Mouse (Mus musculus): ENCODE results near the gene Tspan32.

Tspan32 gene

GRCm38 (mm10) chr7:143004727-143005343 is at the start of gene Tspan32:
Tspan32 (plus strand) TSS chr7:143005046.
- no peak for DNase-seq (ENCODE audit: low spot score in 2 of 2)

- no peak for DNase-seq (ENCODE audit: low spot score in 2 of 2)
Measured at GRCm38 (mm10) chr7:142956018-142956417, 48.8 kb upstream of the Tspan32 start.

DNA sequence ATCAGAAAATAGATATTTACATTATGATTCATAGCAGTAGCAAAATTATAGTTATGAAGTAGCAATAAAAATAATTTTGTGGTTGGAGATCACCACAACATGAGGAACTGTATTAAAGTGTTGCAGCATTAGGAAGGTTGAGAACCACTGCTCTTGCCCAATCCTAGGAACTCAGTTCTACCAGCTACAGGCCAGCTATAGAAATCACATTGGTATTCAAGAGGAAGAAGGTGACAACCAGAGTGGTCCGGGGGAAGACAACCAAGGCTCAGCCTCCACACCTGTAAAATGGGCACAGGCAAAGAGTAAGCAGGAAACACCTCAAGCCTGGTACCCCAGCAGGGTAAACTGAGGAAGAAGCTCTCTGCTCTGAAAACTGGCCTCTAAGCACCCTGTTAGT is 46.0 kb upstream of the Tspan32 start:
- DNase-seq (ENCODE audit: low spot score in 2 of 2), result no peak

- no peak for DNase-seq (ENCODE audit: low spot score in 2 of 2)
Measured at GRCm38 (mm10) chr7:142959752-142960151, 45.1 kb upstream of the Tspan32 start.

DNA sequence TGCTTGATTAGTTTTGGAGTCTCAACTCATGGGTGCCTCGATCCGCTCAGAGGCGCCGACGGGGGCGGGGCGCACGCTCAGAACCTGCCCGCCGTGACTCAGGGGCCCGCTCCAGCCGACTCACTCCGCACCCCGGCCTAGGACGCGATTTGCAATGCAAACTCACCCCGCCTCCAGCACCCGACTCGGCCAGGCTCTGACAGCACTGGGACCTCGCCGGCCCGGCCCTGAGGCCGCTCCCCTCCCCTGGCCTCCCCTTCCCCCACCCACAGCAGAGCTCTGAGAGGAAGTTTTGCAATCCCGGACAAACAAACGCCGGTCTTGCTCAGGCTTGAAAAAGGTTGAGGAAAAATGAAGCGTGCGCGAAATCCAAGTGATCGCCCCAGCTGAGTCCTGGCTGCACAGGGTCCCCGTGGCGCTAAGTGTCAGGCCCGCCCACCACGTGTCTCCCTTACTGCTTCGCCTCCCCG is 37.4 kb upstream of the Tspan32 start:
- DNase-seq (ENCODE audit: low spot score in 2 of 2), result no peak

GRCm38 (mm10) chr7:142967884-142968808 is 36.7 kb upstream of the Tspan32 start:
- DNase-seq (ENCODE audit: low spot score in 2 of 2), result peak in 1 of 2 experiments; percentile 62

GRCm38 (mm10) chr7:142968809-142969511 is 35.9 kb upstream of the Tspan32 start, which contains the start of gene Ascl2:
Ascl2 (minus strand) TSS chr7:142969264.
- DNase-seq (ENCODE audit: low spot score in 2 of 2), result no peak

- DNase-seq (ENCODE audit: low spot score in 2 of 2), result no peak
Measured at GRCm38 (mm10) chr7:142981908-142982307, 22.9 kb upstream of the Tspan32 start.

DNA sequence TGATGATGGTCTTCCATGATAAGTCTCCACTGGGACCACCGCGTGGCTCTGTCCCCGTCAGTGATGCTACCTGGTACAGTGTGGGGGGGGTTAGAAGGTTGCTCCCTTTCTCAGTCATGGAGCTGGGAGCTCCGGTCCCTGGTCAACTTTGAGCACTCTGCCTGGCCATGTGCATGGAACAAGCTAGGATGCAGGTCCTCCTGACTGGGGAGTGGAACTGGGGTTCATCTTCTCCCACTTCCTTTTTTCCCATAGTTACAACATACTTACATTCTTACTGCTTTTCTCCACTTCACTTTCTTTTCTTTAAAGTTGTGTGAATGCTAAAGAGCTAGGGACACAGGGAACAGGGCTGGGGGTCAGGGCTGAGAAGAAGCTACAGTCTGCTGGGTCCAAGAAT is 19.7 kb upstream of the Tspan32 start:
- DNase-seq (ENCODE audit: low spot score in 2 of 2), result no peak

DNA sequence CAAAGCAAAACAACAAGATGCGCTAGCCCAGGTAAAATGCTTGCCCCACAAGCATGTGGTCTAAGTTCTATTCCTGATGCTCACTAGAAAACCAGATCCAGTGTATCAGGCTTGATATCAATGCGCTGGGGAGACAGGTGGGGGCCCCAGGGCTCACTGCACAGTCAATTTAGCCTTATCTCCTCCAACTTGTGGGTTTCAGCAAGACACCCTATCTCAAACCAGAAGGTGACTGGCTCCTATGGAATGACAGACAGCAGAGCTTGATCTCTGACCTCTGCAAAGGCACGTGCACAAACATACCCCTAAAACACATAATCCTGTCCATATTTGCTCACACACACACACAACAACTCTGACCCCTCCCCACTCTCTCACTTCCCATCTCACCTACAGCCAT is 17.1 kb upstream of the Tspan32 start:
- DNase-seq (ENCODE audit: low spot score in 2 of 2), result no peak

DNA sequence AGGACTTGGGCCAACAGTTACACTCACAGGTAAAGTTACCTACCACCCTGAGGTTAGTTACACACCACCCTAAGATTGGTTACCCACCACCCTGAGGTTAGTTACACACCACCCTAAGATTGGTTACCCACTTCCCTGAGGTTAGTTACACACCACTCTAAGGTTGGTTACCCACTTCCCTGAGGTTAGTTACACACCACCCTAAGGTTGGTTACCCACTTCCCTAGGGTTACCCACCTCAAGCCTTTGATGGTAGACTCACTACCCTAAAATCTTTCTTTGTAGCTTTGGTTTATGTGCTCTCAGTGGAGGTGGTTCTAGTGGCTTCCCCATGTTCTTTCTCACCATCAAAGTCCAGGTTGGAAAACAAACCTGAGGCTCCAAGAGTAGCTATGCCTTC is 9.8 kb upstream of the Tspan32 start:
- DNase-seq (ENCODE audit: low spot score in 2 of 2), result no peak

GRCm38 (mm10) chr7:142995630-142996338 is 9.1 kb upstream of the Tspan32 start:
- DNase-seq (ENCODE audit: low spot score in 2 of 2), result no peak

DNA sequence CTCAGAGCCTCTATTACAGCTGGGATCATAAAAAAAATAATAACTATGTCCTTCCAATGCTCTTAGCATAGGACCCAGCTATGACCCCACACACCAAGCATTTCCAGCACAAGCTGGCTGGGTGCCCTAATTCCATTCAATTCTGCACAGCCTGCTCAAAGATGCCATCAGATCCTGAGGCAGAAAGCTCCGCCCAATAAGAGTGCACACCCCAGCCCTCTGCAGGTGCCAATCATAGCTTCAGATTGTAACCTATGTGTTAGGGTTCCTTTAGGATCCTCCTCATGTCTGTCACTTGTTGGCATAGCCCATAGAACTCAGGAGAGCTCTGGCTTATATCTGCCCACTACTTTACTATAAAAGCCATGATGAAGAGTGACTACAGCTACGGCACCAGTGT is 7.8 kb upstream of the Tspan32 start:
- DNase-seq (ENCODE audit: low spot score in 2 of 2), result no peak

DNA sequence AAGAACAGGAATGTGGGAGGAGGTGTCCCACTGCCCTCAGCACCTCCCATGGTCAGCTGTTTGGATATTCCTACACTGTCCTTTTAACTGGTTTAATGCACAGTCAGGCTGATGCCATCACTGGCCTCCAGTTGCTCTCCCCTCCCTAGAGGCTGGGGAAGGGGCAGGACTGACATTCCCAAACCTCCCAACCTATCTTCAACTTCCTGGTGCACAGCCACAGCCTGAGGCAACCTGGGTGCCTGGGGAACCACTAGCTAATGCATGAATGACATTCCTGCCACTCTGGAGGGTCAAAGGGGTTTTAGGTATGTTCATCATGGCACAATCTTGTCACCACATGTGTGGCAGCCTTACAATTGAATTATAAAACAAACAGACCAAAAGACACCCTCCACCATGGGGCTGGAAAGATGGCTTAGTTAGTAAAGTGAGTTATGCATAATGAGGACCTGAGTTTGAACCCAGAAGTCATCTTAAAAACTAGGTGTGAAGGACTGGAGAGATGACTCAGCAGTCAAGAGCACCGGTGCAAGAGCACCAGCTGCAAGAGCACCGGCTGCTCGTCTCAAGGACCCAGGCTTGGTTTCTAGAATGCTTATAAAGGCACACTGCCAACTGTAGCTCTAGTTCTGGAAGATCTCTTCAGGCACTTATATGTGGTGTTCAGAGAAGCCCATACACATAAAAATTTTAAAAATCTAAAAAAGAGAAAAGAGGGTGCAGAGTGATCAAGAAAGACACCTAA is 7.3 kb upstream of the Tspan32 start:
- no peak for DNase-seq (ENCODE audit: low spot score in 2 of 2)

GRCm38 (mm10) chr7:143002679-143003078 is 2.2 kb upstream of the Tspan32 start:
- DNase-seq (ENCODE audit: low spot score in 2 of 2), result no peak

DNA sequence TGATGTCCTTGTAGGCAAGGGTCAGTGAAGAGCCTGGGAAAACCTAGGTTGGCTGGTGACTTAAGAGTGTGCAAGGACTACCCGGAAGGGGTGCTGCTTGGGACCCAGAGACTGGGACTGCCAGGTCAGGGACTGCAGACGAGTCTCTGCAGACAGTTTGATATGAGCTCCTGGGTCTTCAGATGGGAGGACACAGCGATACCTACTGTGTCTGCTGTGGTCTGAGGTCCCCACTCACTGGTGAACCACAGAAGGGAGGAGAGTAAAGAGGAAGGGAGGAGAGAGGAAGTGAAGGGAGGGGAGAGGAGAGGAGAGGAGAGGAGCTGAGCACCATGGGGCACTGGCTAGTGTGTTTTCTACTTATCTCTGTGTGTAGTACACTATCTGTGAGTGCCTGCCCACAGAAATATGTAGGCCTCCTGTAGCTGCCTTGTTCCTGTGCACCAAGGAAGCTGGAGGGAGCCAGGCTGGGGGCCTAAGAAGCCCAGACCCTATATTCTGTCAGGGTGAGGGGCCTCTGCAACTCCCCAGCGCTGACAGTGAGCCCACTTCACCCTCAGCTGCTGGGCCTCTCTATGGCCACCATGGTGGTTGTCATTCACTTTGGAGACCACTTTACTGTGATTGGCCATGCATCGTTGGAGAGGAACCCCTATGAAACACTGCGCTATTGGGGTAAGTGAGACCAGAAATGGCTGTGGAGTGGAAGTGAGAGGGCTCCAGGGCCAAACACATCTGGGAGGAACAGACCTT is 674 bp downstream of the Tspan32 start:
- DNase-seq (ENCODE audit: low spot score in 2 of 2), result no peak

- DNase-seq (ENCODE audit: low spot score in 2 of 2), result no peak
Measured at GRCm38 (mm10) chr7:143006097-143006755, 1.4 kb downstream of the Tspan32 start.

GRCm38 (mm10) chr7:143006756-143007598 is 2.1 kb downstream of the Tspan32 start:
- no peak for DNase-seq (ENCODE audit: low spot score in 2 of 2)

Data from left cerebral cortex, adult 9 months (tissue).